Mouse (Mus musculus) cortical plate, adult 2 months (tissue): Measurements from ENCODE around the gene Kcne4.

Experiments used
- CTCF ChIP-seq: fragments of 200-500 bp; IDR thresholded peaks from 2 replicates; pipeline ENCODE4 v1.5.1; 2011; ENCODE audit warnings: mild to moderate bottlenecking, control low read depth, low read length; ENCODE audit not compliant: insufficient read depth; ENCODE audit errors: extremely low read depth
- POLR2A ChIP-seq: fragments of 200-500 bp; IDR thresholded peaks from 2 replicates; pipeline ENCODE4 v1.6.1; 2011; ENCODE audit warnings: mild to moderate bottlenecking, low read length, control low read depth; ENCODE audit not compliant: insufficient read depth; ENCODE audit errors: extremely low read depth

DNA sequence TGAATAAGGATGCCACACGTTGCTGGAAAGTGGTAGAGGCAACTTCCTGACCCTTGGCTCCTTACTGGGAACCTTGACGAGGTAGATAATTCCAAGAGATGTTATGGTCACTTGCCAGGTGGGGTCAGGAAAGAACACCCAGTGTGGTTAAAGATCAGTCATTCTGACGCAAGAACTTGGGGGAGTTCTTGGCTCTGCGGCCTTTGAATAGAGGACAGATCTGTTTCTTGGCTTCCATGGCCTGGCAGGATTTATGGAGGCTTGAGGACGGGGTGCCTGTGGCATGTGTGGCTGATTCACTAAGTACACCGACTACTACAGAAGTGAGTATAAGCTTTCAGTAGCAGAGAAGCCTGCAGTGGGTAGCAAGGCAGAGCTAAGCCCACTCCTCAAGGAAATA, 47.8 kb downstream of the Kcne4 start:
- TF ChIP-seq CTCF (no peak), POLR2A (no peak)
